Mouse (Mus musculus): ENCODE results near the gene Lpin3.

- TF ChIP-seq GATA1 (IDR thresholded peaks at IDR 0.05; ENCODE audit: borderline replicate concordance, low read length) = no peak
- no peak for TF ChIP-seq FLI1 (IDR thresholded peaks at IDR 0.05; ENCODE audit: low read length)
Measured at GRCm38 (mm10) chr2:160850360-160850759, 30.1 kb upstream of the Lpin3 start.

All from megakaryocyte, embryonic 14.5 days (primary cell).